Mouse (Mus musculus) small intestine, adult 2 months (tissue): ENCODE results near the gene Ercc6l2.

Experiments used
- CTCF ChIP-seq: fragments of 200-500 bp; IDR thresholded peaks from 2 replicates; pipeline ENCODE4 v1.5.1; 2012; ENCODE audit warnings: low read depth, mild to moderate bottlenecking, control low read depth, inconsistent platforms, low read length, moderate library complexity, mixed read lengths; ENCODE audit not compliant: insufficient replicate concordance, insufficient read length; ENCODE audit errors: extremely low read depth
- POLR2A ChIP-seq: fragments of 200-500 bp; IDR thresholded peaks from 2 replicates; pipeline ENCODE4 v1.6.1; 2012; ENCODE audit warnings: low read depth, mild to moderate bottlenecking, control low read depth, inconsistent platforms, low read length, moderate library complexity

DNA sequence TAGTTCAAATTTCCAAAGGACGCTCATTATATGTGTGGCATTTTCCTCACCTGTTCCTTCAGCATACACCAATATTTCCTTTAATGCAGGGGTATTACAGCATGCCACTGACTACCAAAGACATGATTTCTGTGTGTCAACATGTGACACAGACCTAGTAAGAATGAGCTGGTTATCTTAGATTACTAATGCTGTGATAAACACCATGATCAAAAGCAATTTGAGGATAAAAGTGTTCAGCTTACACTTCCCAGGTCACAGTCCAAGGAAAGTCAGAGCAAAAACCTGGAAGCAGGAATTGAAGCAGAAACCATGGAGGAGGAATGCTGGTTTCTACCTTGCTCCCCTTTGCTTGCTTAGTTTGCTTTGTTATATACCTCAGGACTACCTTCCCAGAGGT lies 13.8 kb upstream of the Ercc6l2 start:
- TF ChIP-seq CTCF (no peak), POLR2A (no peak)
